In the genomic region with DNA sequence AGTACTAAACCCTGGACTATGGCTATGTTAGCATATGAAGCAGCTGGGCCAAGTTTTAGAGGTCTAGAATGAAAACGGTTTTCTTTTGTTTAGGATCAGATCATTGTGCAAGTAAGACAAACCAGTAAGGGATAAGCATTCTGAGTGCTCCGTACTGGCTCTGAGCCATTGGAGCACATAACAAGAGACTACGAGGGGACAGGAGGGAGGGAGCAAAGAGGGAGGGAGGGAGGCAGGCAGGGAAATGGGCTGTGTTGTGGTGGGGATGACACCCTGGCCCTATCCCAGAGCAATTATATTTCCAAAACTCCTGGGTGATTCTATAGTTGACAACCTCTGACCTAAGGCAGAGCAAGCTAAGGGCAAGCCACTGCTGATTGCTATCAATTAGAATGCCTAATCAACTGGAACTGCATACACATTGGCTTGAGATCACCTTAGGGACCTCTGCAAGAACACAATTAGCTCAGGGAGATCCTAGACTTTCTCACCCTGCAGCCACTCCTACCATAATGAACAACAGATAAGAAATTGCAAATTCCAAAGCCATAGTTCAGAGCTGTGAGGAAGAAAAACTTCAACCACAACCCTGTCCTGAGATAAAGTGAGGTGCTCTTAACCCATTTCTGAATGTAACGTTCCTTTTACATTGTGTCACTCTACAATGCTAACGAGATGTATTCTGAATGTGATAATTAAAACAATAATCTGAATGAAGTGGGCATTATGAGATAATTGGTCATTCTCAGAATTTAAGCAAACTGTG, we compare ENCODE assay signal across 12 mouse cellular contexts.
DNase-seq lines count a peak whose midpoint lies in the region; ATAC-seq lines count a peak whose summit lies in the region.
"Had no signal": no experiment of that assay in that cellular context is flagged by ENCODE, and none has a peak within 500 bp of the region (broad histone marks: within the 10 kb centered on the region; RNA-seq: fewer than 3 reads in every experiment).

No protein-coding gene starts in this region.

- no peak overlapping the region for H3K4me3 ChIP-seq in midbrain, embryonic 11.5 days (ENCODE audit: low read depth, low read length)
- H3K4me3 ChIP-seq in midbrain, embryonic 10.5 days: no peak overlapping the region
- no peak overlapping the region for H3K4me3 ChIP-seq in forebrain, embryonic 16.5 days (replicated peaks; ENCODE audit: low read length)
- no peak overlapping the region for H3K4me3 ChIP-seq in stomach, embryonic 16.5 days (replicated peaks; ENCODE audit: low read length)
- H3K4me3 ChIP-seq: left cerebral cortex, adult 2 months had no signal

- no peak overlapping the region for H3K27ac ChIP-seq in midbrain, embryonic 11.5 days (ENCODE audit: low read depth, low read length)
- H3K27ac ChIP-seq in midbrain, embryonic 10.5 days (replicated peaks): no peak overlapping the region
- no peak overlapping the region for H3K27ac ChIP-seq in forebrain, embryonic 16.5 days (ENCODE audit: low read length)
- no peak overlapping the region for H3K27ac ChIP-seq in stomach, embryonic 16.5 days (ENCODE audit: low read length)
- H3K27ac ChIP-seq: left cerebral cortex, adult 2 months had no signal

- no peaks in the 10 kb centered on the region for H3K27me3 ChIP-seq in midbrain, embryonic 11.5 days (ENCODE audit: control insufficient read depth, insufficient read depth, low read length)
- H3K27me3 ChIP-seq in midbrain, embryonic 10.5 days (ENCODE audit: low read depth, poor library complexity, severe bottlenecking): no peaks in the 10 kb centered on the region; the same call in 1 of the 2 replicates
- H3K27me3 ChIP-seq in forebrain, embryonic 16.5 days (replicated peaks; ENCODE audit: control insufficient read depth, insufficient read depth, low read length): no peaks in the 10 kb centered on the region
- no peaks in the 10 kb centered on the region for H3K27me3 ChIP-seq in stomach, embryonic 16.5 days (ENCODE audit: control insufficient read depth, insufficient read depth, low read length)

- peaks cover 7% of the 10 kb centered on the region for H3K4me1 ChIP-seq in midbrain, embryonic 11.5 days (ENCODE audit: control insufficient read depth, insufficient read depth, low read length)
- H3K4me1 ChIP-seq in midbrain, embryonic 10.5 days: peaks cover 25% of the 10 kb centered on the region
- H3K4me1 ChIP-seq in forebrain, embryonic 16.5 days (replicated peaks; ENCODE audit: control insufficient read depth, insufficient read depth, low read length): peaks cover 19% of the 10 kb centered on the region
- H3K4me1 ChIP-seq in stomach, embryonic 16.5 days (ENCODE audit: control insufficient read depth, insufficient read depth, low read length): peaks cover 19% of the 10 kb centered on the region

- no peaks in the 10 kb centered on the region for H3K9me3 ChIP-seq in midbrain, embryonic 11.5 days (ENCODE audit: control insufficient read depth, low read length)
- no peaks in the 10 kb centered on the region for H3K9me3 ChIP-seq in midbrain, embryonic 10.5 days (replicated peaks)
- H3K9me3 ChIP-seq in forebrain, embryonic 16.5 days (ENCODE audit: control insufficient read depth, low read length): no peaks in the 10 kb centered on the region
- H3K9me3 ChIP-seq in stomach, embryonic 16.5 days (replicated peaks; ENCODE audit: control insufficient read depth, low read length): no peaks in the 10 kb centered on the region

- no peak overlapping the region for H3K9ac ChIP-seq in midbrain, embryonic 11.5 days (ENCODE audit: low read length)
- no peak overlapping the region for H3K9ac ChIP-seq in forebrain, embryonic 16.5 days (replicated peaks; ENCODE audit: low read depth, low read length)
- H3K9ac ChIP-seq in stomach, embryonic 16.5 days (ENCODE audit: low read length): no peak overlapping the region

- no peak overlapping the region for H3K4me2 ChIP-seq in midbrain, embryonic 11.5 days
- no peak overlapping the region for H3K4me2 ChIP-seq in forebrain, embryonic 16.5 days (ENCODE audit: low read length)
- H3K4me2 ChIP-seq in stomach, embryonic 16.5 days (ENCODE audit: low read depth, low read length): no peak overlapping the region

- ATAC-seq in midbrain, embryonic 11.5 days (ENCODE audit: low FRiP score): peak; percentile 73
- ATAC-seq in forebrain, embryonic 16.5 days: peak; percentile 32; the same call in 1 of the 2 replicates
- ATAC-seq in megakaryocyte progenitor cell, adult 5-6 weeks (replicated peaks; ENCODE audit: poor library complexity): peak; percentile 29; the same call in 1 of the 2 replicates
- ATAC-seq in stomach, embryonic 16.5 days (ENCODE audit: insufficient read depth, low FRiP score): peak; percentile 44; the same call in 1 of the 2 replicates

- WGBS in midbrain, embryonic 11.5 days: 37% methylated on average over 5 of the region's 5 CpGs
- WGBS in midbrain, embryonic 10.5 days: 46% methylated on average over 5 of the region's 5 CpGs
- 7% methylated on average over 5 of the region's 5 CpGs for WGBS in forebrain, embryonic 16.5 days
- WGBS in stomach, embryonic 16.5 days: 52% methylated on average over 5 of the region's 5 CpGs

- no peak for DNase-seq in midbrain, embryonic 11.5 days (ENCODE audit: low spot score, missing footprints)
- DNase-seq in midbrain, embryonic 10.5 days (ENCODE audit: low spot score): no peak
- DNase-seq in ovary, postnatal 10 days (ENCODE audit: low spot score): no peak
- no peak for DNase-seq in left cerebral cortex, adult 18-20 months (ENCODE audit: low spot score in 2 of 2)
- DNase-seq: gastrocnemius, postnatal 10 days; kidney, adult 8-10 months; liver; thymus, postnatal 25 days had no signal

- no peaks in the 10 kb centered on the region for H3K36me3 ChIP-seq in midbrain, embryonic 11.5 days (ENCODE audit: control insufficient read depth, insufficient read depth, low read length)
- H3K36me3 ChIP-seq in midbrain, embryonic 10.5 days: no peaks in the 10 kb centered on the region
- H3K36me3 ChIP-seq in forebrain, embryonic 16.5 days (ENCODE audit: control insufficient read depth, insufficient read depth): no peaks in the 10 kb centered on the region
- H3K36me3 ChIP-seq in stomach, embryonic 16.5 days (ENCODE audit: control insufficient read depth, insufficient read depth, low read length): no peaks in the 10 kb centered on the region
